Mouse (Mus musculus) MEL (cell line): ENCODE results near the gene Opcml. TPM values are rescaled to one million over a fixed set of nuclear protein-coding genes. Genes with fewer than 3 reads are reported as not detected.

Experiments
- DNase-seq: peaks from one replicate; pipeline ENCODE4 v3.0.0; 2011; ENCODE audit warnings: low read depth, low spot score
- H3K27ac ChIP-seq: 2 replicates; pipeline ENCODE4 v1.5.1; 2012; ENCODE audit warnings: low read depth, mild to moderate bottlenecking, control low read depth, low read length, moderate library complexity; ENCODE audit not compliant: control insufficient read depth
- H3K27me3 ChIP-seq, 2 experiments: fragments of 150-350 bp in 1 of 2; sonication (generic) in 1 of 2; 2 replicates each; pipeline ENCODE4 v1.6.1; 2012; ENCODE audit warnings: low read length in 2 of 2, mild to moderate bottlenecking in 2 of 2, improper control_type of control experiment in 1 of 2, moderate library complexity in 1 of 2; ENCODE audit not compliant: insufficient read depth in 2 of 2, control insufficient read depth in 1 of 2
- H3K36me3 ChIP-seq, 2 experiments: 2 replicates each; pipeline ENCODE4 v1.6.1; 2012 to 2014; ENCODE audit warnings: low read length in 2 of 2, improper control_type of control experiment in 1 of 2, inconsistent platforms in 1 of 2, mild to moderate bottlenecking in 1 of 2; ENCODE audit not compliant: insufficient read depth in 2 of 2, control insufficient read depth in 1 of 2
- H3K4me1 ChIP-seq, 2 experiments: fragments of 150-350 bp in 1 of 2; sonication (generic) in 1 of 2; 2 replicates each; pipeline ENCODE4 v1.6.1; 2012; ENCODE audit warnings: low read length in 2 of 2, improper control_type of control experiment in 1 of 2, mild to moderate bottlenecking in 1 of 2; ENCODE audit not compliant: insufficient read depth in 2 of 2, control insufficient read depth in 1 of 2
- H3K4me3 ChIP-seq, 2 experiments: fragments of 150-350 bp in 1 of 2; sonication (generic) in 1 of 2; 2 replicates each; pipeline ENCODE4 v1.5.1; 2012; ENCODE audit warnings: low read depth in 2 of 2, low read length in 2 of 2, mild to moderate bottlenecking in 2 of 2, moderate library complexity in 2 of 2, control low read depth in 1 of 2, improper control_type of control experiment in 1 of 2; ENCODE audit not compliant: control insufficient read depth in 1 of 2, insufficient read depth in 1 of 2
- H3K79me2 ChIP-seq: 2 replicates; pipeline ENCODE4 v1.6.1; 2012; ENCODE audit warnings: mild to moderate bottlenecking, low read length, moderate library complexity; ENCODE audit not compliant: control insufficient read depth, poor library complexity, insufficient read depth
- H3K9ac ChIP-seq: 2 replicates; pipeline ENCODE4 v1.6.1; 2012; ENCODE audit warnings: low read depth, mild to moderate bottlenecking, control low read depth, low read length, moderate library complexity; ENCODE audit not compliant: control insufficient read depth, poor library complexity, severe bottlenecking
- H3K9me3 ChIP-seq: fragments of 150-350 bp; sonication (generic); replicated peaks from 2 replicates; pipeline ENCODE4 v1.6.1; 2012; ENCODE audit warnings: mild to moderate bottlenecking, low read length, improper control_type of control experiment, moderate library complexity; ENCODE audit not compliant: insufficient read depth
- CHD1 ChIP-seq: IDR thresholded peaks from 2 replicates; pipeline ENCODE4 v1.6.1; 2012; ENCODE audit warnings: low read depth, mild to moderate bottlenecking, inconsistent platforms, low read length, improper control_type of control experiment
- CHD2 ChIP-seq: IDR thresholded peaks from 2 replicates; pipeline ENCODE4 v1.6.1; 2011; ENCODE audit warnings: low read length, improper control_type of control experiment
- CTCF ChIP-seq, 3 experiments: IDR thresholded peaks in 2 of 3; conservative IDR thresholded peaks in 1 of 3; 2 replicates each; pipeline ENCODE4 v1.5.1; 2011 to 2012; ENCODE audit warnings: low read length in 3 of 3, low read depth in 2 of 3, mild to moderate bottlenecking in 2 of 3, improper control_type of control experiment in 1 of 3, inconsistent platforms in 1 of 3, mixed read lengths in 1 of 3, moderate library complexity in 1 of 3; ENCODE audit not compliant: control insufficient read depth in 1 of 3, insufficient read depth in 1 of 3, poor library complexity in 1 of 3, severe bottlenecking in 1 of 3
- ELF1 ChIP-seq: IDR thresholded peaks from 2 replicates; pipeline ENCODE4 v1.6.1; 2014; ENCODE audit warnings: low read depth, mild to moderate bottlenecking, inconsistent platforms, low read length, improper control_type of control experiment, moderate library complexity
- EP300 ChIP-seq, 2 experiments: IDR thresholded peaks; 2 replicates each; pipeline ENCODE4 v1.6.1; 2011; ENCODE audit warnings: improper control_type of control experiment in 2 of 2, low read length in 2 of 2, low read depth in 1 of 2, mild to moderate bottlenecking in 1 of 2
- ETS1 ChIP-seq: IDR thresholded peaks from 2 replicates; pipeline ENCODE4 v1.6.1; 2012; ENCODE audit warnings: low read depth, mild to moderate bottlenecking, inconsistent platforms, low read length, improper control_type of control experiment, moderate library complexity
- GABPA ChIP-seq: IDR thresholded peaks from 2 replicates; pipeline ENCODE4 v1.6.1; 2012; ENCODE audit warnings: low read depth, mild to moderate bottlenecking, inconsistent platforms, low read length, improper control_type of control experiment, moderate library complexity
- HCFC1 ChIP-seq: IDR thresholded peaks from 2 replicates; pipeline ENCODE4 v1.6.1; 2012; ENCODE audit warnings: low read depth, mild to moderate bottlenecking, inconsistent platforms, low read length, improper control_type of control experiment, moderate library complexity
- JUND ChIP-seq: IDR thresholded peaks from 2 replicates; pipeline ENCODE4 v1.6.1; 2011; ENCODE audit warnings: low read depth, mild to moderate bottlenecking, improper control_type of control experiment, low read length
- KAT2A ChIP-seq: conservative IDR thresholded peaks from 2 replicates; pipeline ENCODE4 v1.6.1; 2012; ENCODE audit warnings: low read depth, low read length, improper control_type of control experiment, inconsistent platforms
- MAFK ChIP-seq: IDR thresholded peaks from 2 replicates; pipeline ENCODE4 v1.6.1; 2011; ENCODE audit warnings: low read depth, mild to moderate bottlenecking, low read length, improper control_type of control experiment, borderline replicate concordance
- MAX ChIP-seq: IDR thresholded peaks from 2 replicates; pipeline ENCODE4 v1.6.1; 2011; ENCODE audit warnings: low read length, improper control_type of control experiment
- MAZ ChIP-seq: IDR thresholded peaks from 2 replicates; pipeline ENCODE4 v1.6.1; 2012; ENCODE audit warnings: low read depth, mild to moderate bottlenecking, inconsistent platforms, low read length, improper control_type of control experiment
- MEF2A ChIP-seq: IDR thresholded peaks from 2 replicates; pipeline ENCODE4 v1.6.1; 2014; ENCODE audit warnings: low read depth, mild to moderate bottlenecking, inconsistent platforms, low read length, improper control_type of control experiment; ENCODE audit not compliant: poor library complexity, insufficient replicate concordance, severe bottlenecking; ENCODE audit errors: extremely low read depth
- MYB ChIP-seq: IDR thresholded peaks from 2 replicates; pipeline ENCODE4 v1.6.1; 2011; ENCODE audit warnings: mild to moderate bottlenecking, low read depth, low read length, improper control_type of control experiment
- NELFE ChIP-seq: IDR thresholded peaks from 2 replicates; pipeline ENCODE4 v1.6.1; 2011; ENCODE audit warnings: low read depth, low read length, improper control_type of control experiment
- POLR2A ChIP-seq, 2 experiments: IDR thresholded peaks; 2 replicates each; pipeline ENCODE4 v1.6.1; 2011 to 2012; ENCODE audit warnings: low read length in 2 of 2, mild to moderate bottlenecking in 2 of 2, control low read depth in 1 of 2, improper control_type of control experiment in 1 of 2, low read depth in 1 of 2, moderate library complexity in 1 of 2; ENCODE audit not compliant: control insufficient read depth in 1 of 2, insufficient read depth in 1 of 2, poor library complexity in 1 of 2
- RCOR1 ChIP-seq: IDR thresholded peaks from 2 replicates; pipeline ENCODE4 v1.6.1; 2012; ENCODE audit warnings: low read depth, mild to moderate bottlenecking, inconsistent platforms, low read length, improper control_type of control experiment
- SIN3A ChIP-seq: IDR thresholded peaks from 2 replicates; pipeline ENCODE4 v1.6.1; 2012; ENCODE audit warnings: low read length, improper control_type of control experiment, inconsistent platforms
- SMC3 ChIP-seq: IDR thresholded peaks from 2 replicates; pipeline ENCODE4 v1.6.1; 2011; ENCODE audit warnings: low read depth, low read length, improper control_type of control experiment
- TAL1 ChIP-seq: IDR thresholded peaks from 2 replicates; pipeline ENCODE4 v1.6.1; 2012; ENCODE audit warnings: mild to moderate bottlenecking, inconsistent platforms, low read length, moderate library complexity, mixed read lengths
- TBP ChIP-seq: IDR thresholded peaks from 2 replicates; pipeline ENCODE4 v1.8.0; 2011; ENCODE audit warnings: low read depth, low read length, improper control_type of control experiment
- TCF12 ChIP-seq: IDR thresholded peaks from 2 replicates; pipeline ENCODE4 v1.6.1; 2014; ENCODE audit warnings: low read depth, mild to moderate bottlenecking, inconsistent platforms, low read length, improper control_type of control experiment, moderate library complexity
- UBTF ChIP-seq: IDR thresholded peaks from 2 replicates; pipeline ENCODE4 v1.6.1; 2012; ENCODE audit warnings: low read depth, mild to moderate bottlenecking, inconsistent platforms, low read length, improper control_type of control experiment, moderate library complexity, borderline replicate concordance; ENCODE audit not compliant: insufficient read depth
- USF1 ChIP-seq: IDR thresholded peaks from 2 replicates; pipeline ENCODE4 v1.6.1; 2014; ENCODE audit warnings: low read depth, mild to moderate bottlenecking, inconsistent platforms, low read length, improper control_type of control experiment, moderate library complexity
- USF2 ChIP-seq, 2 experiments: IDR thresholded peaks; 2 replicates each; pipeline ENCODE4 v1.6.1; 2011 to 2012; ENCODE audit warnings: improper control_type of control experiment in 2 of 2, low read length in 2 of 2, borderline replicate concordance in 1 of 2, inconsistent platforms in 1 of 2, low read depth in 1 of 2, mild to moderate bottlenecking in 1 of 2; ENCODE audit not compliant: insufficient read depth in 1 of 2
- ZKSCAN1 ChIP-seq: IDR thresholded peaks from 2 replicates; pipeline ENCODE4 v1.6.1; 2012; ENCODE audit warnings: low read depth, mild to moderate bottlenecking, inconsistent platforms, low read length, improper control_type of control experiment, moderate library complexity
- ZNF384 ChIP-seq: IDR thresholded peaks from 2 replicates; pipeline ENCODE4 v1.6.1; 2012; ENCODE audit warnings: low read depth, mild to moderate bottlenecking, inconsistent platforms, low read length, improper control_type of control experiment
- polyA plus RNA-seq, 2 experiments: library from polyadenylated mRNA; stranded (reverse) in 1 of 2; unstranded in 1 of 2; fragments of >175 nt in 1 of 2; fragments of >200 nt in 1 of 2; gene quantifications; 2 replicates each; pipeline versions ENCODE4 v1.2.1 to v1.2.4; 2012; ENCODE audit warnings: low replicate concordance in 2 of 2, low read depth in 1 of 2; ENCODE audit not compliant: insufficient read length in 2 of 2, insufficient read depth in 1 of 2, missing spikeins in 1 of 2
- total RNA-seq: library from RNA; depleted of rRNA; stranded (reverse); fragments of 300-350 nt; gene quantifications from 2 replicates; pipeline ENCODE4 v1.2.3, GENCODE M21; 2012

Opcml gene
- total and polyA plus RNA-seq, 3 experiments: not detected

- H3K4me1 ChIP-seq: no peaks in the 10 kb centered on the region
- no peaks in the 10 kb centered on the region for H3K79me2 ChIP-seq
- no peak overlapping the region for H3K4me3 ChIP-seq
- no peaks in the 10 kb centered on the region for H3K9me3 ChIP-seq
- TF ChIP-seq ELF1: no peak
- no peak for TF ChIP-seq USF1
- no peak for TF ChIP-seq KAT2A
- TF ChIP-seq HCFC1: no peak
- no peak for TF ChIP-seq TBP
- no peak for TF ChIP-seq EP300 (IDR thresholded peaks at IDR 0.05; ENCODE audit: low read depth in 1 of 2, low read length in 2 of 2)
- no peak for TF ChIP-seq USF2 (IDR thresholded peaks at IDR 0.05; ENCODE audit: borderline replicate concordance in 1 of 2, insufficient read depth in 1 of 2, low read depth in 1 of 2, low read length in 2 of 2)
- no peak for TF ChIP-seq UBTF
- no peak for TF ChIP-seq CHD2
- TF ChIP-seq MAFK: no peak
- TF ChIP-seq MAZ: no peak
- TF ChIP-seq CHD1: no peak
- TF ChIP-seq NELFE: no peak
- no peak for TF ChIP-seq CTCF (IDR thresholded peaks at IDR 0.05 in 2 of 3, conservative IDR thresholded peaks at IDR 0.05 in 1 of 3; ENCODE audit: control insufficient read depth in 1 of 3, insufficient read depth in 1 of 3, low read depth in 2 of 3, low read length in 3 of 3, poor library complexity in 1 of 3, severe bottlenecking in 1 of 3)
- TF ChIP-seq POLR2A (IDR thresholded peaks at IDR 0.05; ENCODE audit: control insufficient read depth in 1 of 2, insufficient read depth in 1 of 2, low read depth in 1 of 2, low read length in 2 of 2, poor library complexity in 1 of 2): no peak
- no peak for TF ChIP-seq ZNF384
- TF ChIP-seq SMC3: no peak
- no peak for TF ChIP-seq MAX
- TF ChIP-seq MEF2A: no peak
- H3K27ac ChIP-seq: no peak overlapping the region
- H3K36me3 ChIP-seq: no peaks in the 10 kb centered on the region
- H3K9ac ChIP-seq: no peak overlapping the region
- no peaks in the 10 kb centered on the region for H3K27me3 ChIP-seq
- DNase-seq: no peak
Measured at GRCm38 (mm10) chr9:28578730-28579129, 788.2 kb downstream of the Opcml start.

- no peaks in the 10 kb centered on the region for H3K9me3 ChIP-seq
Measured at GRCm38 (mm10) chr9:28587253-28587652, 796.7 kb downstream of the Opcml start.

More at GRCm38 (mm10) chr9:28587253-28587652, 796.7 kb downstream of the Opcml start:
- Histone ChIP-seq H3K36me3 (no peaks in the 10 kb centered on the region), H3K4me1 (no peaks in the 10 kb centered on the region)
- TF ChIP-seq ZKSCAN1 (no peak), JUND (no peak), MAFK (no peak), CHD2 (no peak), MYB (no peak), CHD1 (no peak), SIN3A (no peak), NELFE (no peak), RCOR1 (no peak), KAT2A (no peak), GABPA (no peak), ZNF384 (no peak), TAL1 (no peak), TCF12 (no peak), ETS1 (no peak)
- TF ChIP-seq, all 39 proteins: peak for 0
- Histone ChIP-seq H3K4me3 (no peak overlapping the region), H3K79me2 (no peaks in the 10 kb centered on the region), H3K27ac (no peak overlapping the region), H3K27me3 (no peaks in the 10 kb centered on the region), H3K9ac (no peak overlapping the region)
- DNase-seq: no peak
